Mouse (Mus musculus): ENCODE results near the gene Mdm4.
"Not testable (repeated sequence)": the region's sequence is repeated elsewhere in the genome, so short reads cannot be mapped to it uniquely, and the experiment has no call there.

The Mdm4 gene

DNA sequence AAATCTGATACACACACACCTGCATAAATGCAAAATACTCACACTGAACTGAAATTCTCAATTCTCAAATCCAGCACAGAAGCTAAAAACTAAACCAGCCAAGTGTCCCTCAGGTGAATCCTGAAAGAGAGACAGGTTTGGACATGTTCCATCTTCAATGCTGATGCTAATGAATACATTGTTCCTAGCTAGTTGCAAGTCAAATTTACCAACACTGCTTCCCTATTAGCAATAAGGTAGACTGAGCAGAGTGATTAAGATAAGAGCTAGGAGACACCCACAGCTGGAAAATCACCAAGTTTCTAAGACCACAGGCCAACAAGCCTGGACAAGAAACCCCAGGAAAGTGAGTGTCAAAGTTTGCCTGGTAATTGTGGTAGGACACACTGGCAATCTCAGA, 11.0 kb downstream of the Mdm4 start:
- DNase-seq = no peak

GRCm38 (mm10) chr1:133018580-133018979, 11.8 kb downstream of the Mdm4 start:
- DNase-seq = no peak

GRCm38 (mm10) chr1:133016775-133017428, 13.5 kb downstream of the Mdm4 start:
- no peak for DNase-seq

- DNase-seq = no peak
These were observed 16.2 kb downstream of the Mdm4 start for GRCm38 (mm10) chr1:133014196-133014595.

DNA sequence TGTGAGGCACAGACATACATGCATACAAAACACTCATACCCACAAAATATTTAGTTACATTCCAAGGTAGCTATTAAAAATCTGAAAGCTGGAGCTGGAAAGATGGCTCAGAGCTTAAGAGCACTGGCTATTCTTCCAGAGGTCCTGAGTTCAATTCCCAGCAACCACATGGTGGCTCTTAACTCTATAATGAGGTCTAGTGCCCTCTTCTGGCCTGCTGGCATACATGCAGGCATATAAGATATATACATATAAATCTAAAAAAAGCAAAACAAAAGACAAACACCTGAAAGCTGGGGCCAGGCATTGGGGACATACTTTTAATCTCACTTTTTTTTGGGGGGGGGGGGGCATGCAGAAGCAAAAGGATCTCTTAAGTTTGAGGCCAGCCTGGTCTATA, 17.0 kb downstream of the Mdm4 start:
- DNase-seq = no peak

GRCm38 (mm10) chr1:133011955-133012841, 18.2 kb downstream of the Mdm4 start:
- no peak for DNase-seq

DNA sequence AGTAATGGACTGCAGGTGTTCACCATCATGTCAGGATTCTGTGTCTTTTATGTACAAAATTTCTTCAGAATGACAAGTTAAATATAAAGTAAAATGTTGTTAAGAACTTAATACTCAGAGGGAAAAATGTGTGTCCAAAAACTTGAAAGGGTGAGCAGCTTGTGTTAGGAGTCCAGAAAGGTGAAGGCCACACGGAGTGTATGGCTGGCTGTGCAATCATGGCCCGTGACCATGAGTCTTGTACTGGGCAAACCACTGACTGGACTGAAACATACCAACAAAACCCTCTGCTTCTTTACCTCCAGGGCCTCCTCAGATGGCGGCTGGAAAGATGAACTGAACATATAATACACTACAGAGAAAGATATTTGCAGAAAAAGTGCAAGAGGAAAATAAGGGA, 23.8 kb downstream of the Mdm4 start:
- DNase-seq = no peak

GRCm38 (mm10) chr1:133000347-133000746, 30.0 kb downstream of the Mdm4 start:
- no peak for DNase-seq

DNA sequence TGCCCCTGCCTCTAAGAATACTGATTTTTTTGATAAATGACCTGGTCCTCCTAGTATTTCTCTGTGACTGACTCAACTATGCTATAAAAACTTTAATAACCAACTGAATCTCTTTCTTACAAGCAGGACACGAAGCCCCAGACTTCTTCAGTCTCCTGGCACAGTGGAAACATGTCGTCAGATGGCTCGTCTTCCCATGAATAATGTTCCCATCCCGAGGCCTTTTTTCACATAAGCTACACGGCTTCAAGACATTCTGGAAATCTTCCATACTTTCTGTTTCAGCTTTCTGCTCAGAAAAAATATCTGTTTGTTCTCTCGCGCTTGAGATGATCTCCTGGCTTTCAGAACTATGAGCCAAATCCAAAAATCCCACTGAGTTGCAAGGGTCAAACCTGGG, 38.8 kb downstream of the Mdm4 start:
- DNase-seq = no peak

- DNase-seq = no peak
These were observed 39.6 kb downstream of the Mdm4 start for GRCm38 (mm10) chr1:132990733-132991132.

DNA sequence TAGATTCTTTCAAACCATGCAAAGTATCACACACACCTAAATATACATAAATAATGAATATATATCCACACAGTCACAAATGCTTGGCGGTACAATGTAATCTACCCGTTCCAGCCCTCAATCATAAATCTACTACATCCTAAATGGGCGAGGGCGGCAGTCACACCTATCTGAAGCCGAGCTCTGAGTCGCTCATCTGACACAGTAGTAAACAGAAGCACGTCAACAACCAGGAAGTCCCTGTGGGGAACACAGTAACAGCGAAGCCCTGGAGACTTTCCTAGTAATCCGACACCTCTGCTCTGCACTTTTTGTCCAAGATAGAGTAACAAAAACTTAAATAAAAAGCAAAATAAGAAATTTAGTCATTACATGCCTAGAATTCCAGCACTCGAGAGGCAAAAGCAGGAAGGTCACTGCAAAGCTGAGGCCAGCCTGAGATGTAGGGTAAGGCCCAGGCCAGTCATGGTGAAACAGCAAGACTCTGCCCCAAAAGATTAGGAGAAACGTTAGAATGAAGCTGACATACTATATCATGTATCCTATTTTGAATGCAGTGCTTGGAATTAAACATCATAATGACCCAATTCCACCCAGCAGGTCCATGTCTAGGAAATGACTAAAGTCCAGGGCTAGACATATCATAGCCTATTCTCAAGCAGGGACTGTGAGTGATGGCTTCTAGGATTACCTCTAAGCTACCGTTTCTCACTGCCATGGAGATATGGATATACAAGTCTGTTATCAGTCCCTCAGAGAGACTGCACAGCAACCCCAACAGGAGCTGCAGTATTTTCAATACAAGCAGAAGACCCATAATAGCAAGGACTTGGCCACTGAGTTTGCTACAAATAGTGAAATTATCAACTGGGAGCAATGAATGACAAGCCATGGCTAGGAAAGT, 41.6 kb downstream of the Mdm4 start:
- not testable (repeated sequence) for DNase-seq

DNA sequence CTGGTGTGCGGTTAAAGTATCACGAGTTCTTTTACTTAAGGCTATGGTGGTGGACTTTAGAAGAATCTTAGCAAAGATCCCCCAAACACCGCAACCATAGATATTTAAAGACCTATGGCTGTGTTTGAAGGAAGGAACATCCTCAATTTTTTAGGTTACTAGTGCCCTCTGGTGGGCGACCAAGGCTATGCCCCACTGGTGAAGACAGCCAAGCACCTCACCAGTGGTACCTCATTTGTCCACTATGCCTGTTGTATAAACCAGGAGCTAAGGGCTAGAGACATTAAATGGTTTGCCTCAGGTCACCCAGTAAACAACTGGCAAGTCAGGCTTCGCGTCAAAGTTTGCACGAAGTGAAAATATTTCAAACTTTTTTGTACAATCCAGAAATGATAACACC, 47.6 kb downstream of the Mdm4 start:
- peak; percentile 75 to 77 for DNase-seq

GRCm38 (mm10) chr1:132981232-132981631, 49.1 kb downstream of the Mdm4 start:
- no peak for DNase-seq

DNA sequence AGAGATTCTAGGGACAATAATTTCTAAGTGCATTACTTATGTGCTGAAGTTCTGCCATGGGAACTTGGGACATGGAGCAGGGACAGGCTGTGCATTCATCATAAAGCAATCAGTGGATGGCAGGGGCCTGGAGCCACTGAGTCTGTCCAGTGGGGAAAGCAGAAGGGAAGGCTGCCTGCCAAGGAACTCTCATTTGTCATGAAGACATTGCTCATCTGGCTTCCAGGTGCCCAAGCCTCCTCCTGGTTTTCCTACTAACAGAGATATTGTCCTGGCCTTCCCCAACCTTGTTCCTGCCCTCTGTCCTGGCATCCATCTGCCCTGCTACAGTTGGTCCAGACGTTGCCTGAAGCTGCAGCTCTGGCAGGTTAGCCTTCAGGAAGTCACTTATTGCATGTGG, 53.0 kb downstream of the Mdm4 start:
- no peak for DNase-seq

GRCm38 (mm10) chr1:132968659-132969058, 61.7 kb downstream of the Mdm4 start:
- peak; percentile 78 to 79 for DNase-seq

- DNase-seq = no peak
These were observed 65.7 kb downstream of the Mdm4 start for GRCm38 (mm10) chr1:132964691-132965090.

DNA sequence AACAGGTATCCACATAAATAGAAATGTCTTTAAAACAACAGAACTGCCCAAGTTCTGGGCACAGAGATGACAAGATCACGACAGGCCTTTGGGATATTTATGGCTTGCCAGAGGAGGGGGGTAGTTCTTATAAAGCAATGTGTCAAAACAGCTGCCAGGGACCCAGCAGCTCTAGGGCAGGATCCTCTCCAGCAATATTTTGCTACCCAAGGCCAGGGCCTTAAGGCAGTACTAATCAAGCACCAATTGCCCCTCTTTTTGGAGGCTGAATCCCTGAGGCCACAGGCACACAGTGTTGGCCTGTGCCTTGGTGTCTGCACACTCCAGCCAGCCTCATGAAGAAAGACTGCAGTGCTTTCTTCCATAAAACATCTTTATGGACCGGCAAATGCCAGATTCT, 66.3 kb downstream of the Mdm4 start:
- DNase-seq = no peak

- DNase-seq = no peak
These were observed 68.6 kb downstream of the Mdm4 start for GRCm38 (mm10) chr1:132961751-132962150.

- DNase-seq = no peak
These were observed 73.6 kb downstream of the Mdm4 start for GRCm38 (mm10) chr1:132956809-132957208.

DNA sequence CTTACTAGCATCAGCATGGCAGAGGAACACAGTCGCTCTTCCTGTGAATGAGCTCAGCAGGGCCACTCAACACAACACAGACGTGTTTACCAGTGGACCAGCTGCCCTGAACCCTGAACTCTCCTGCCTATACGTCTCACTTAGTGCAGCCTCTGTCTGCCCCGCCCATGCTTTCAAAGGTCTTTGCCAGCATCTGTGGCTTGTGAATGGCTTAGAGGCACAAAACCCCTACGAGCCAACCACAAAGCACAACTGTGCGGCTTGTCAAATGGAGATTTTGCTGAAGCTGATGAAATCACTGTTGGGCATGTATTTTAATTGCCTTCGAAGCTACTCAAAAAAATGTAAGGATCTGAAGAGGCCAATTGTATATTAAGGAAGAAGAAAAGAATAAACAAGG, 82.5 kb downstream of the Mdm4 start:
- DNase-seq = no peak

- DNase-seq = no peak
These were observed 84.5 kb downstream of the Mdm4 start for GRCm38 (mm10) chr1:132945826-132946225.

DNA sequence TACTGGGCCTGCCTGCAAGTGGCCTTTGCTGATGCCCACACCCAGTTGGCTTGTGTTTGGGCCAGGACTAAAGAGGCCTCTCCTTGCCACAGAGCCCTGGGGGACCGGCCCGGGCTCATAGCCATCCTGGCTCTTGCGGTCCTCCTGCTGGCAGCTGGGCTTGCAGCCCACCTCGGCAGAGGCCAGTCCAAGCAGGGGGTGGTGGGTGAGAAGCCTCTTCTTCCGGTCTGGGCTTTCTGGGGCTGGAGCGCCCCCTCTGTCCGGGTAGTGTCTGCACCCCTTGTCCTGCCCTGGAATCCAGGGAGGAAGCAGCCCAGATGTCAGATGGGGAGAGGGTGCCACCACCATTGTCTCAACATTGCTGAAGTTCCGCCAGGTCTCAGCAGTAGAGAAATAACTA, 91.4 kb downstream of the Mdm4 start:
- no peak for DNase-seq

- DNase-seq = no peak
These were observed 92.9 kb downstream of the Mdm4 start for GRCm38 (mm10) chr1:132937296-132938030.
